Mouse (Mus musculus) activated CD4-positive, CD25-positive, alpha-beta regulatory T cell, adult 4 months (primary cell): ENCODE results near the gene Pbx4. TPM values are rescaled to one million over a fixed set of nuclear protein-coding genes. Genes with fewer than 3 reads are reported as not detected.

Experiments used
- ATAC-seq: one replicate; pipeline ENCODE4 v1.8.0; 2017
- polyA plus RNA-seq, 2 experiments: library from polyadenylated mRNA; unstranded; fragments of 100-300 nt; shearing (Covaris generic); gene quantifications; one replicate each; pipeline ENCODE4 v1.2.1; 2017

Pbx4 gene
- polyA plus RNA-seq, 2 experiments from 2014 or later = 13.1 to 15.4 TPM

- ATAC-seq = no peak
Measured at GRCm38 (mm10) chr8:69814881-69815280, 17.4 kb upstream of the Pbx4 start.

- ATAC-seq = no peak
Measured at GRCm38 (mm10) chr8:69815396-69815795, 16.9 kb upstream of the Pbx4 start.

- ATAC-seq = no peak
Measured at GRCm38 (mm10) chr8:69820466-69820865, 11.8 kb upstream of the Pbx4 start.

- ATAC-seq = no peak
Measured at GRCm38 (mm10) chr8:69821971-69822385, 10.3 kb upstream of the Pbx4 start.

GRCm38 (mm10) chr8:69822386-69823191 is 9.7 kb upstream of the Pbx4 start, which contains the start of gene Lpar2:
TSS of gene Lpar2 (plus strand) at chr8:69822429.
- ATAC-seq = peak; percentile 69

- no peak for ATAC-seq
Measured at GRCm38 (mm10) chr8:69826371-69826770, 5.9 kb upstream of the Pbx4 start.

GRCm38 (mm10) chr8:69837057-69837682 is 4.9 kb downstream of the Pbx4 start:
- no peak for ATAC-seq

GRCm38 (mm10) chr8:69847167-69848065 is 15.1 kb downstream of the Pbx4 start:
- no peak for ATAC-seq

GRCm38 (mm10) chr8:69848951-69849350 is 16.7 kb downstream of the Pbx4 start:
- no peak for ATAC-seq

GRCm38 (mm10) chr8:69849899-69850298 is 17.6 kb downstream of the Pbx4 start:
- ATAC-seq = no peak

- no peak for ATAC-seq
Measured at GRCm38 (mm10) chr8:69850926-69851506, 18.7 kb downstream of the Pbx4 start.

GRCm38 (mm10) chr8:69853869-69854268 is 21.6 kb downstream of the Pbx4 start:
- ATAC-seq = no peak

- ATAC-seq = no peak
Measured at GRCm38 (mm10) chr8:69860807-69861206, 28.5 kb downstream of the Pbx4 start.

- ATAC-seq = no peak
Measured at GRCm38 (mm10) chr8:69861251-69861650, 29.0 kb downstream of the Pbx4 start.

GRCm38 (mm10) chr8:69863387-69864020 is 31.2 kb downstream of the Pbx4 start:
- no peak for ATAC-seq

GRCm38 (mm10) chr8:69864180-69864579 is 31.9 kb downstream of the Pbx4 start:
- ATAC-seq = no peak

- no peak for ATAC-seq
Measured at GRCm38 (mm10) chr8:69867696-69868326, 35.5 kb downstream of the Pbx4 start.

- no peak for ATAC-seq
Measured at GRCm38 (mm10) chr8:69870003-69870765, 37.9 kb downstream of the Pbx4 start.

- ATAC-seq = no peak
Measured at GRCm38 (mm10) chr8:69870907-69871306, 38.6 kb downstream of the Pbx4 start.

- ATAC-seq = no peak
Measured at GRCm38 (mm10) chr8:69874155-69874554, 41.9 kb downstream of the Pbx4 start.

GRCm38 (mm10) chr8:69874654-69875053 is 42.4 kb downstream of the Pbx4 start:
- no peak for ATAC-seq
